Mouse (Mus musculus) Patski (cell line): ENCODE data around the gene Zdhhc22. TPM values are rescaled to one million over a fixed set of nuclear protein-coding genes. Genes with fewer than 3 reads are reported as not detected.

Experiments
- ATAC-seq: fragments of 100-300 bp; one replicate; pipeline ENCODE4 v1.8.0; 2021
- CTCF ChIA-PET: fragments of 350-600 bp; sonication (Branson Sonifier 250); formaldehyde crosslinking; loops from one replicate; lab custom pipeline; 2022; ENCODE audit warnings: inconsistent platforms; lab: Charles Lee
- POLR2A ChIA-PET: fragments of 350-600 bp; sonication (Branson Sonifier 250); formaldehyde crosslinking; loops from one replicate; lab custom pipeline; 2022; ENCODE audit warnings: antibody characterized with exemption, inconsistent platforms; lab: Charles Lee
- DNase-seq: peaks from one replicate; pipeline ENCODE4 v3.0.0-alpha.2; 2011; ENCODE audit warnings: low read depth, low spot score
- H3K27me3 ChIP-seq: fragments of 371-371 bp; one replicate; pipeline ENCODE4 v1.5.1; 2021
- CTCF ChIP-seq: fragments of 100-300 bp; IDR thresholded peaks from one replicate; pipeline ENCODE4 v1.5.1; 2021
- in situ Hi-C: fragments of 300-500 bp; cut with MboI; formaldehyde crosslinking; loops from 3 replicates; pipeline ENCODE4 v1.11.1; 2018; ENCODE audit warnings: low pct_unique_long_range_greater_than_20kb, mixed read lengths
- polyA plus RNA-seq: library from polyadenylated mRNA; unstranded; gene quantifications from one replicate; pipeline ENCODE4 v1.2.3, GENCODE M21; 2021

The Zdhhc22 gene
- polyA plus RNA-seq, 1 experiment from 2014 or later: not detected

- H3K27me3 ChIP-seq: no peaks in the 10 kb centered on the region
- ChIA-PET CTCF (interaction anchor here (0.8 kb wide), 1 partner anchor 14 kb away, joined by 3 read pairs; no protein-coding TSS in a partner anchor), POLR2A (no interaction called here)
- DNase-seq: no peak
- no peak for TF ChIP-seq CTCF
- ATAC-seq: no peak
- in situ Hi-C loops: no loop called here
Measured at GRCm38 (mm10) chr12:86938571-86938970, 51.7 kb downstream of the Zdhhc22 start.

GRCm38 (mm10) chr12:86936587-86937343 is 53.5 kb downstream of the Zdhhc22 start:
- in situ Hi-C loops: no loop called here
- TF ChIP-seq CTCF: no peak
- DNase-seq (no peak), ATAC-seq (no peak)
- CTCF ChIA-PET: no interaction called here
- H3K27me3 ChIP-seq: no peaks in the 10 kb centered on the region
- POLR2A ChIA-PET: no interaction called here

- ATAC-seq (peak; percentile 78), DNase-seq (no peak)
- no peak for TF ChIP-seq CTCF
- in situ Hi-C loops: no loop called here
- no peaks in the 10 kb centered on the region for H3K27me3 ChIP-seq
- CTCF ChIA-PET: interaction anchor here (1.0 to 1.4 kb wide), 3 partner anchors 9 to 167 kb away, joined by 3 read pairs; no protein-coding TSS in a partner anchor
- POLR2A ChIA-PET: interaction anchor here (0.7 kb wide), 1 partner anchor 135 kb away, joined by 3 read pairs; no protein-coding TSS in a partner anchor
Measured at GRCm38 (mm10) chr12:86935692-86936282, 54.4 kb downstream of the Zdhhc22 start.

- no peak for TF ChIP-seq CTCF
- ChIA-PET POLR2A (no interaction called here), CTCF (interaction anchor here (0.7 to 1.4 kb wide), 3 partner anchors 9 to 166 kb away, joined by 3 read pairs; no protein-coding TSS in a partner anchor)
- ATAC-seq (no peak), DNase-seq (no peak)
- in situ Hi-C loops: no loop called here
- no peaks in the 10 kb centered on the region for H3K27me3 ChIP-seq
Measured at GRCm38 (mm10) chr12:86934748-86935147, 55.5 kb downstream of the Zdhhc22 start.

- CTCF ChIA-PET: interaction anchor here (0.8 to 2.2 kb wide), 2 partner anchors 9 to 12 kb away, joined by 3 to 11 read pairs; no protein-coding TSS in a partner anchor
- POLR2A ChIA-PET: no interaction called here
- ATAC-seq: no peak
- H3K27me3 ChIP-seq: no peaks in the 10 kb centered on the region
- TF ChIP-seq CTCF: no peak
- no peak for DNase-seq
- in situ Hi-C loops: no loop called here
Measured at GRCm38 (mm10) chr12:86932575-86932952, 57.7 kb downstream of the Zdhhc22 start.

- DNase-seq (no peak), ATAC-seq (no peak)
- TF ChIP-seq CTCF: no peak
- H3K27me3 ChIP-seq: no peaks in the 10 kb centered on the region
- ChIA-PET POLR2A (no interaction called here), CTCF (interaction anchor here (0.6 to 2.2 kb wide), 3 partner anchors 8 to 161 kb away, joined by 3 to 11 read pairs (median 3); no protein-coding TSS in a partner anchor)
- in situ Hi-C loops: no loop called here
Measured at GRCm38 (mm10) chr12:86931919-86932574, 58.2 kb downstream of the Zdhhc22 start.

- ATAC-seq (no peak), DNase-seq (no peak)
- in situ Hi-C loops: no loop called here
- TF ChIP-seq CTCF: no peak
- no peaks in the 10 kb centered on the region for H3K27me3 ChIP-seq
- POLR2A ChIA-PET: no interaction called here
- CTCF ChIA-PET: interaction anchor here (0.6 kb wide), 1 partner anchor 162 kb away, joined by 3 read pairs; no protein-coding TSS in a partner anchor
Measured at GRCm38 (mm10) chr12:86930934-86931729, 59.1 kb downstream of the Zdhhc22 start.

Other genes with a start within 250 kb of the Zdhhc22 start
- gene Irf2bpl, start 105.6 kb downstream of the Zdhhc22 start, polyA plus RNA-seq: 97.1 TPM
- 34.8 TPM for gene Cipc, start 43.4 kb downstream of the Zdhhc22 start, polyA plus RNA-seq
- gene Tmem63c, start 30.9 kb upstream of the Zdhhc22 start, polyA plus RNA-seq: not detected
- 0.49 TPM for gene Ngb, start 112.1 kb upstream of the Zdhhc22 start, polyA plus RNA-seq
- 36.7 TPM for gene Gstz1, start 156.7 kb upstream of the Zdhhc22 start, polyA plus RNA-seq
- gene Pomt2, start 157.5 kb upstream of the Zdhhc22 start, polyA plus RNA-seq: 14.5 TPM
- 1.2 TPM for gene Samd15, start 209.3 kb upstream of the Zdhhc22 start, polyA plus RNA-seq
- gene Tmed8, start 210.0 kb upstream of the Zdhhc22 start, polyA plus RNA-seq: 13.8 TPM
- 0.24 TPM for gene Noxred1, start 248.3 kb upstream of the Zdhhc22 start, polyA plus RNA-seq